Mouse (Mus musculus) hindlimb bud, embryonic 11.5 days (tissue): ENCODE data around the gene Psg20.
"Not testable (repeated sequence)": the region's sequence is repeated elsewhere in the genome, so short reads cannot be mapped to it uniquely, and the experiment has no call there.

Experiments used
- DNase-seq: peaks from one replicate; pipeline ENCODE4 v3.0.0-alpha.2; 2012; ENCODE audit warnings: low read depth, low spot score; ENCODE audit errors: extremely low spot score

Gene Psg20

DNA sequence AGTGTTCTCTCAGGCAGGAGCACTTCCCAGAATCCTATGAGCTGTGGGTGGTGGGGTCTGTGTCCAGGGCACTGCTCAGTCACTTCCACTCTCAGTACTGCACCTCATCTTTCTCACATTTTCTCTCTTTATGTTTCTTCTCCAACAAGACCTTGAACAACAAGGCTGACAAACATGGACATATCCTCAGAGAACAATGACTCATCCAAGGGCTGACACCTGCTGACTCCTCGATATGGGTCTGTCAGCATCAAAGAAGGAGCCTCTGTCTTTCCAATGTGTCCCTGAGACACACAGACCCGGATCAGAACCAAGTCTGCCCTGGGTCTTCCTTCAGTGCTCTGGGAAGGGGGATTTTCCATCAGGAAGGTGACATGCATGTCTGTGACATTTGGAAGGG is at the start of gene Psg20:
TSS of gene Psg20 (minus strand) at position 101 of the 400 bp plus-strand sequence.
- no peak for DNase-seq

DNA sequence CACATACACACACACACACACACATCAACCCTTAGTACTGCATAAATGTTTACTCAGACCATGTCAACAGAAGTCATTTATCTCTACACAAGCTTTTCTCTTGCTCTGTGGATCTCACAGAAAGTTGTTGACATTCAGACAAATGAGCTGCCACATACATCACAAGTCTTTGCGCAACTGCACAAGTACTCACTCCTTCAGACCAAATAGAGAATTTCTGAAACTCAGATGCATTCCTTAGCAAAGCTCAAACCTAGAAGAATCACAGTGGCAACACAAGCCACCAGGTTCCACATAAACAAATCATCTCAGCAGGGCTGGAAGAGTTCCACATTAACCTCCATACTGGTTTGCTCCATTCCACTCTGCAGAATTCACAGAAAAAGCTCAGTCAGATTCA is 48.5 kb upstream of the Psg20 start:
- no peak for DNase-seq

DNA sequence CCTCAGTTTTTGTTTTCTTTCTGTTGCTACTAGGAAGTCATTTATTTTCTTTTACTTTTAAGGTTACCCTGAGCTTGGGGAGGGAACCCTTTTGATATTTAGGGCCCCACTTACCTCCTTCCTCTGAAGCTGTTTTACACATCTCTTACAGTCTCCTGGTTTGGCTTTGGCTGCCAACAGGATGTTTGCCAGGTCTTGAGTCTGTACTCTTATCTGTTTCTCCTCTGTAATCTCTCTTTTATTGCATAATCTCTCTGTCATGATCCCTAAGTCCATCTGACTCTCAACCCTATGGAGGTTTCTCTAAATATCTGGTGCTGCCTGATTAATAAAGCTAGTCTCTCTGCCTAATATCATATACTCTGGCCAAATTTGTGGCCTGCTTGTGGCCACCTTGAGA is 47.1 kb upstream of the Psg20 start:
- no peak for DNase-seq

DNA sequence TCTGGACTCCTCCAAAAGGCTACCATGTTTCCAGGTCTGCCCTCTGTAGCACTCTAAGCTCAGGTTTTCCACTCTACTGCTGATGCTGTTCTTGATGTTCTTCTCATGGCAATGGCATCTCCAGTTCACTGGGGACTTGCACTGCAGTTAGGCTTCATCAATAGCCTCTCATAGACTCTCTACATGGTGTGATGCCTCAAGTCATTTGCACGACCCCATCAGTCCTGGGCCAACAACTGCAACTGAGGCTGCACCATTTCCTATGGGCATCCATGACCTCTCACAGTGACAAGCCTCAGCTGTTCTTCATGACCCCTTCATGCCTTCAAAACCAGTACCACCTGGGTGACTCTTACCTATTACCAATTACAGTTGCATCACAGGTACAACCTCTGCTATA is 42.4 kb upstream of the Psg20 start:
- DNase-seq = no peak

DNA sequence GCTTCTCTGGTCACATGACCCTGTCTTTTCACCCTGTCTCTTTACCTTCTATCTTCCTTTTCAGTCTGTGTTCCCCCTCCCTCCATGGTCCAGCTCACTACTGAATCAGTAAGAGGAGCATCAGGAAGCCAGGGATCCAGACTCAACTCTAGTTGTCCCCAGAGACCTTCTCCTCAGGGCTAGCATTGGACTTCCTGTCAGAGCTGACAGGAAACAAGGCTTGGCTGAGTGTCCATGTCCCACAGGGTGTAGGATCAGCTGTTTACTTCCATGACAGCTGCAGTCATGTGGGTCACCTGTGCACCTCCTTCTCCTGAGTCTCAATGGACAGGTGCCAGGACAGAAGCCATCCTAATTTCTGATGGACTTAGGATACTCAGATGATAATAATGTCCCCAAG is 39.9 kb upstream of the Psg20 start:
- DNase-seq = not testable (repeated sequence)

DNA sequence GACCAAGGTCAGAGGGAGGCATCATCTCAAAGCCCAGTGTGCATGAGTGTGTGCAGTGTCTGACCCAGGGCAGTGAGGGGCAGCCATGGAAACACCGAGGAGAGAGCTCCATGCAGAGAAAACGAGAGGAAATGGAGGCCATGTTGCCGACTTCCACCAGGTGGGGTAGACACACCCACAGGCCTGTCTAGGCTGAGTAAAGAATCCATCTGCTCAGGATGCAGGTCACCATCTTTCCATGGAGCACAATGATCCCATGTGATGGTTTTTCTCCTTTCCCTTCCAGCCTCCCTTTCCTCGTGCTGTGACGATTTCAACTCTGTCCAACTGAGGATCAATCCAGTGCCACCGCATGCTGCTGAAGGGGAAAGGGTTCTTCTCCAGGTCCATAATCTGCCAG is 38.0 kb upstream of the Psg20 start:
- DNase-seq = no peak

DNA sequence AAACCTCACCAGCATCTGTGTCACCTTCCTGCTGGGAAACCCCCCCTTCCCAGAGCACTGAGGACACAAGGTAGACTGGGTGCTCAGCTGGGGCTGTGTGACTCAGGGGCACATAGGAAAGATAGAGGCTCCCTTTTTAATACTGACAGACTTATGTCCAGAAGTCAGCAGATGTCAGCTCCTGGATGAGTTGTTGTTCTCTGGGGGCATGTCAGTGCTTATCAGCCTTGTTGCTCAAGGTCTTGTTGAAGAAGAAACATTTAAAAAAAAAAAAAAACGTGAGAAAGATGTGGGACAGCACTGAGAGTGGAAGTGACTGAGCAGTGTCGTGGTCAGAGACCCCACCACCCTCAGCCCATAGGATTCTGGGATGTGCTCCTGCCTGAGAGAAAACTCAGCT is 31.8 kb upstream of the Psg20 start, which contains the start of gene Psg22:
TSS of gene Psg22 (plus strand) at position 301 of the 400 bp plus-strand sequence.
- DNase-seq = no peak

DNA sequence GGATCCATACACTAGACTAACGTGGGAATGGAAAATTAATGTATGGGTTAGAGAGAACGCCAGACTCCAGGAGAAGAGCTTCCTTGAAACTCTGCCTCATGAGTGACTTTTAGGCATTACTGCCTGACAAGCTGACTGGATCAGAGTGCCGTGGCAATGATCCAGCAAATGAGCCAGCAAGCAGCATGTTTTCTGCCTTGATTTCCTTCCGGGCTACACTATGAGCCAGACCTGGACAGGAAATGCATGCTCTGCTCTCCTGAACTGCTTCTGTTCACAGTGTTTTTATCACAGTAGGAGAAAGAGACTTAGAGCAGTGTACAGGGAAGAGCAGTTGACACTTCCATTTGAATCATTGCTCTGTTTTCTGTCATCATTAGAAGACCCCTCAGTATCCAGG is 29.6 kb upstream of the Psg20 start:
- DNase-seq = no peak

DNA sequence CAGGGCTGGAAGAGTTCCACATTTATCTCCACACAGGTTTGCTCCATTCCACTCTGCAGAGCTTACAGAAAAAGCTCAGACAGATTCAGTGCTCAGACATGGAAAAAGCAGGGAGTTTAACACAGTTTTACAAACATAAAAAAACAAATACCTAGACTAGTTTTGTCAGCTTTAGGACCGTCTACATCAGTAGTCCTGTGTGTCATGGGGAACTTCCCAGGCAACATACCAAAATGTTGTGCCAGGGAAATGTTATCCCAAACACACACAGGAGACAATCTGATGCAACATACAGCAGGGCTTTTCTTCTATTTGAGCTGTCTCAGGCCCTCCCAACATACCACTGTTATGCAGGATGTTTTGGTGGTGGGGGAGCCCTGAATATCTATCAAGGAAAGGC is 24.9 kb upstream of the Psg20 start:
- DNase-seq = no peak

DNA sequence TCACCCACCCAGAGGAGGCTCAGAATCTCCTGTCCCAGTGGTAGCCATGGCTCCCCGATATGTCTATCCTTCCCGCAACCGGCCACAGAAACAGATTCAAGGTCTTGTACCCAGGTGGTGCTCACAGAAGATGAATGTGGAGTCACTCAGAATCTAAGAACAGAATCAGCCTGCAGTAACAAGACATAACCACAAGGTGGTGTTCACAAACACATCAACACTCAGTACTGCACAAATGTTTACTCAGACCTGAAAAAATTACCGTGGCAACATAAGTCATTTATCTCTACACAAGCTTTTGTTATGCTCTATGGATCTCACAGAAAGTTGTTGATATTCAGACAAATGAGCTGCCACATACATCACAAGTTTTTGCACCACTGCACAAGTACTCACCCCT is 24.3 kb upstream of the Psg20 start:
- DNase-seq = not testable (repeated sequence)

DNA sequence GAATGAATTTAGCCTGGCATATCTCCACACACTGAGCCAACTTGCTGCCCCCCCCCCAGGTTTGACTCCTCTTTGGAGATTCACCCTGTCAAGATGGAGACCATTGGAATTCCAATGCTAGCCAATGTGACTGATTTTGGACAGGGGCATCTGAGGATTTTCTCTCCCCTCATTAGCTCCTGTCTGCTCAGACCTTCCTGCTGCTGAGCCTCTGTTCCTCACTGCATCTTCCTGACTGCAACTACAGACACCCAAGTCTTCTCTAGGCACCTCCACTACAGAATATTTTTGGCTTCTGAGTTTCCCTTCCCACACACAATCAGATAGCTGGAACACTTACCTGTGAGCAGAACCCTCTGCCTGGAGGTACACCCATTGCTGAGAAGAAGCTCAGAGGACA is 399 bp downstream of the Psg20 start:
- no peak for DNase-seq

DNA sequence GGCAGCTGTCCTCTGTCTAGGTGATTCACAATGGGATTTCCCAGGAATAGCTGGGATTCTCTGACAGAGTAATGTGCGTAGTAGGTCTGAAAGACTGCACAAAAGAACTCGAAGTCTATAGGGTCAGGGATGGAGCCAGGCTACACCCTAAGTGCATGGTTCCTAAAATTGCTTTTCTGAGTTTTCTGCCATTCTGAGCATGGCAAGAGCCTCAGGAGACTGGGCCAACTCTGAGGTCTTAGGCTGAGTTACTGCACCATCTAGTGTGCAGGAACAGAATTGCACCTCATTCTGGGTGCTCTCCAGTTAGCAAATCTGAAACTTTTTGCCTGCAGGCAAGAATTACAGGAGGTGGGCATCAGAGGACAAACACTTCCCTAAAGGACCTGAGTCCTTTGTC is 6.2 kb downstream of the Psg20 start:
- peak; percentile 8 for DNase-seq

DNA sequence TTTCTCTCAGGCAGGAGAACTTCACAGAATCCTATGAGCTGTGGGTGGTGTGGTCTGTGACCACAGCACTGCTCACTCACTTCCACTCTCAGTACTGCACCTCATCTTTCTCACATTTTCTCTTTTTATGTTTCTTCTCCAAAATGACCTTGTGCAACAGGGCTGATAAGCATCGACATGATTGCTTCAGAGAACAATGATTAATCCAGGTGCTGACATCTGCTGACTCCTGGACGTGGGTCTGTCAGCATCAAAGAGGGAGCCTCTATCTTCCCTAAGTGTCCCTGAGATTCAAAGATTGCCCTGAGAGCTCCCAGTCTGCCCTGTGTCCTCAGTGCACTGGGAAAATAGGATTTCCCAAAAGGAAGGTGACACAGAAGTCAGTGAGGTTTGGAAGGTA is 29.4 kb downstream of the Psg20 start, which contains the start of gene Psg21:
TSS of gene Psg21 (minus strand) at position 101 of the 400 bp plus-strand sequence.
- not testable (repeated sequence) for DNase-seq

DNA sequence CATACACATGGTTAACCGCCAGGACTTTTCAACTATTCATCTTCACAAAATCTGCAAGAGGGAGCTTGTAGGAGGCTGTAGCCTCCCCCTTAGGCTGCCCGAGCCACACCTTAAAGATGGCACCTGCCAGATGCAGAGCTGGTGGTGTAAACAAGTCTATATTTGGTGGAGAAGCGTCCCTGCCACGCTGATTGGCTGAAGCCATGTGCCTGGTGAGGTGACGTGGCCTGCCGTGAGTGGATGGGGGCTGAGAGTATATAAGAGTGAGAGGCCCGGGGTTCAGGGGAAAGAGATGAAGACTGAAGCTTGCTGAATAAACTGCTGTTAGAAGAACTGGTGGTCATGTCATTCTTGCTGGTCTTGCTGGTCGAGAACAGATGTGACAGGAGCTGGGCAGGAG is 59.1 kb downstream of the Psg20 start:
- DNase-seq = not testable (repeated sequence)
